Mouse (Mus musculus): ENCODE data around the gene Foxj3.

GRCm38 (mm10) chr4:119524010-119524409, 12.8 kb upstream of the Foxj3 start:
- TF ChIP-seq CTCF (IDR thresholded peaks at IDR 0.05; ENCODE audit: control insufficient read depth, insufficient read depth, low read length) (no peak), POLR2A (IDR thresholded peaks at IDR 0.05; ENCODE audit: borderline replicate concordance, control insufficient read depth, low read depth, low read length) (no peak)
